Mouse (Mus musculus): ENCODE measurements around the gene AC134908.4. TPM values are rescaled to one million over a fixed set of nuclear protein-coding genes. Genes with fewer than 3 reads are reported as not detected.

Gene AC134908.4
- polyA plus RNA-seq, 1 experiment from 2014 or later, result 1.8 TPM

- peaks cover 56% of the 10 kb centered on the region for H3K4me1 ChIP-seq
- H3K4me2 ChIP-seq, result peak overlapping the region; percentile 79
- peak overlapping the region; percentile 44 for H3K4me3 ChIP-seq
- H3K27me3 ChIP-seq, result no peaks in the 10 kb centered on the region
- no peak for ATAC-seq
- no peaks in the 10 kb centered on the region for H3K9me3 ChIP-seq (replicated peaks)
- WGBS, result 20% methylated on average over 23 of the region's 23 CpGs
- peak overlapping the region; percentile 75 for H3K9ac ChIP-seq
- H3K27ac ChIP-seq, result peak overlapping the region; percentile 82
- peaks cover 50% of the 10 kb centered on the region for H3K36me3 ChIP-seq (ENCODE audit: poor library complexity, severe bottlenecking)
Observed at GRCm38 (mm10) chr17:25836397-25837075, 41.1 kb upstream of the AC134908.4 start.

- Histone ChIP-seq H3K9ac (peak overlapping the region; percentile 75), H3K27me3 (no peaks in the 10 kb centered on the region), H3K27ac (peak overlapping the region; percentile 82; the same call in 1 of the 2 replicates), H3K4me3 (no peak overlapping the region), H3K36me3 (ENCODE audit: poor library complexity, severe bottlenecking) (peaks cover 50% of the 10 kb centered on the region), H3K4me2 (peak overlapping the region; percentile 79), H3K9me3 (replicated peaks) (no peaks in the 10 kb centered on the region), H3K4me1 (peaks cover 63% of the 10 kb centered on the region)
- 94% methylated on average over 16 of the region's 16 CpGs for WGBS
- no peak for ATAC-seq
Observed at GRCm38 (mm10) chr17:25835816-25836215, 40.4 kb upstream of the AC134908.4 start.

GRCm38 (mm10) chr17:25835301-25835700, 39.8 kb upstream of the AC134908.4 start:
- ATAC-seq, result no peak
- 93% methylated on average over 7 of the region's 7 CpGs for WGBS
- Histone ChIP-seq H3K27me3 (no peaks in the 10 kb centered on the region), H3K9me3 (replicated peaks) (no peaks in the 10 kb centered on the region), H3K4me2 (peak overlapping the region; percentile 98), H3K4me1 (peaks cover 69% of the 10 kb centered on the region), H3K27ac (no peak overlapping the region; the same call in 1 of the 2 replicates), H3K4me3 (no peak overlapping the region), H3K9ac (peak overlapping the region; percentile 27), H3K36me3 (ENCODE audit: poor library complexity, severe bottlenecking) (peaks cover 50% of the 10 kb centered on the region)

GRCm38 (mm10) chr17:25834595-25835222, 39.2 kb upstream of the AC134908.4 start:
- no peaks in the 10 kb centered on the region for H3K27me3 ChIP-seq
- H3K4me3 ChIP-seq, result peak overlapping the region; percentile 87
- no peak overlapping the region for H3K27ac ChIP-seq
- WGBS, result 87% methylated on average over 12 of the region's 12 CpGs
- peak overlapping the region; percentile 89 for H3K9ac ChIP-seq
- H3K36me3 ChIP-seq (ENCODE audit: poor library complexity, severe bottlenecking), result peaks cover 50% of the 10 kb centered on the region
- H3K4me1 ChIP-seq, result peaks cover 74% of the 10 kb centered on the region
- peak overlapping the region; percentile 98 for H3K4me2 ChIP-seq
- no peak for ATAC-seq
- H3K9me3 ChIP-seq (replicated peaks), result no peaks in the 10 kb centered on the region

GRCm38 (mm10) chr17:25833961-25834594, 38.6 kb upstream of the AC134908.4 start:
- H3K4me2 ChIP-seq, result peak overlapping the region; percentile 98
- peaks cover 45% of the 10 kb centered on the region for H3K36me3 ChIP-seq (ENCODE audit: poor library complexity, severe bottlenecking)
- peaks cover 78% of the 10 kb centered on the region for H3K4me1 ChIP-seq
- ATAC-seq, result no peak
- peak overlapping the region; percentile 89 for H3K9ac ChIP-seq
- H3K9me3 ChIP-seq (replicated peaks), result no peaks in the 10 kb centered on the region
- H3K27ac ChIP-seq, result peak overlapping the region; percentile 90; the same call in 1 of the 2 replicates
- WGBS, result 54% methylated on average over 6 of the region's 6 CpGs
- H3K4me3 ChIP-seq, result peak overlapping the region; percentile 87
- H3K27me3 ChIP-seq, result no peaks in the 10 kb centered on the region

- Histone ChIP-seq H3K4me1 (peaks cover 81% of the 10 kb centered on the region), H3K4me3 (peak within 1 kb of the TSS; percentile 87), H3K36me3 (ENCODE audit: poor library complexity, severe bottlenecking) (peaks cover 40% of the 10 kb centered on the region), H3K27me3 (no peaks in the 10 kb centered on the region), H3K27ac (peak within 1 kb of the TSS; percentile 90), H3K9me3 (replicated peaks) (no peaks in the 10 kb centered on the region), H3K9ac (peak within 1 kb of the TSS; percentile 89), H3K4me2 (peak within 1 kb of the TSS; percentile 98)
- ATAC-seq, result no peak
- under 1% methylated on average over 24 of the region's 24 CpGs for WGBS
Observed at GRCm38 (mm10) chr17:25833291-25833663, 37.8 kb upstream of the AC134908.4 start, which contains the start of gene Stub1. TSS of gene Stub1 (minus strand) at chr17:25833404.

- peak overlapping the region; percentile 89 for H3K9ac ChIP-seq
- peak overlapping the region; percentile 90 for H3K27ac ChIP-seq
- H3K9me3 ChIP-seq (replicated peaks), result no peaks in the 10 kb centered on the region
- WGBS, result under 1% methylated on average over 77 of the region's 77 CpGs
- H3K4me1 ChIP-seq, result peaks cover 79% of the 10 kb centered on the region
- peak; percentile 90 for ATAC-seq
- peak overlapping the region; percentile 98 for H3K4me2 ChIP-seq
- peaks cover 38% of the 10 kb centered on the region for H3K36me3 ChIP-seq (ENCODE audit: poor library complexity, severe bottlenecking)
- H3K27me3 ChIP-seq, result no peaks in the 10 kb centered on the region
- peak overlapping the region; percentile 87 for H3K4me3 ChIP-seq
Observed at GRCm38 (mm10) chr17:25832436-25833290, 37.2 kb upstream of the AC134908.4 start.

- H3K27me3 ChIP-seq, result no peaks in the 10 kb centered on the region
- H3K27ac ChIP-seq, result peak overlapping the region; percentile 90; the same call in 1 of the 2 replicates
- peak overlapping the region; percentile 89 for H3K9ac ChIP-seq
- H3K36me3 ChIP-seq (ENCODE audit: poor library complexity, severe bottlenecking), result peaks cover 48% of the 10 kb centered on the region
- peak overlapping the region; percentile 87 for H3K4me3 ChIP-seq
- peaks cover 78% of the 10 kb centered on the region for H3K4me1 ChIP-seq
- ATAC-seq, result no peak
- peak overlapping the region; percentile 98 for H3K4me2 ChIP-seq
- no peaks in the 10 kb centered on the region for H3K9me3 ChIP-seq (replicated peaks)
- WGBS, result 64% methylated on average over 21 of the region's 21 CpGs
Observed at GRCm38 (mm10) chr17:25831451-25832281, 36.2 kb upstream of the AC134908.4 start.

GRCm38 (mm10) chr17:25830806-25831431, 35.5 kb upstream of the AC134908.4 start:
- no peaks in the 10 kb centered on the region for H3K9me3 ChIP-seq (replicated peaks)
- WGBS, result 89% methylated on average over 14 of the region's 14 CpGs
- H3K9ac ChIP-seq, result peak overlapping the region; percentile 89
- no peak for ATAC-seq
- no peaks in the 10 kb centered on the region for H3K27me3 ChIP-seq
- peaks cover 55% of the 10 kb centered on the region for H3K36me3 ChIP-seq (ENCODE audit: poor library complexity, severe bottlenecking)
- peak overlapping the region; percentile 98 for H3K4me2 ChIP-seq
- H3K4me1 ChIP-seq, result peaks cover 78% of the 10 kb centered on the region
- H3K4me3 ChIP-seq, result peak overlapping the region; percentile 87
- no peak overlapping the region for H3K27ac ChIP-seq

- Histone ChIP-seq H3K4me3 (peak overlapping the region; percentile 87), H3K27ac (no peak overlapping the region), H3K4me1 (peaks cover 77% of the 10 kb centered on the region), H3K9ac (peak overlapping the region; percentile 89; the same call in 1 of the 2 replicates), H3K36me3 (ENCODE audit: poor library complexity, severe bottlenecking) (peaks cover 54% of the 10 kb centered on the region), H3K27me3 (no peaks in the 10 kb centered on the region), H3K4me2 (peak overlapping the region; percentile 98), H3K9me3 (replicated peaks) (no peaks in the 10 kb centered on the region)
- 90% methylated on average over 4 of the region's 4 CpGs for WGBS
- ATAC-seq, result no peak
Observed at GRCm38 (mm10) chr17:25830200-25830753, 34.8 kb upstream of the AC134908.4 start.

All from forebrain, embryonic 13.5 days (tissue).